Mouse (Mus musculus): Measurements from ENCODE around the gene Ece1.

Ece1 gene

DNA sequence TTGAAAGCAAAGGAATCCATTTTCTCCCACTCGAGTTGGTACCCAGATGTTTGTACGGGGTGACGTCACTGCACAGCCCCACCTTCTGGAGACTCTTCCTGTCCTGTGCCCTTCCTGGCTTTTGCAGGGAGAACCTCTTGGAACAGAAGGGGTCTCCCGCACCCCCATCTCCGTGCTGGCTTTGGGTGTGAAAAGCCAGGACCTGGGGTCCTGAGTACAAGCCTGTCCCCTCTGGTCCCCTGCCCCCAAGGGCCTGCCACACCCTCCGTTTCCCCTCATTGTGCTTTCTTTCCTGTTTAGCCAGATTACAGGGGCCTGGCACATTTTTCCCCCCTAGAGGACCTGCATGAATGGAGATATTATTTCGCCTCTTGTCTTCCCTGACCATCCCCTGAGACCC, 58.0 kb downstream of the Ece1 start:
- no peak for DNase-seq

DNA sequence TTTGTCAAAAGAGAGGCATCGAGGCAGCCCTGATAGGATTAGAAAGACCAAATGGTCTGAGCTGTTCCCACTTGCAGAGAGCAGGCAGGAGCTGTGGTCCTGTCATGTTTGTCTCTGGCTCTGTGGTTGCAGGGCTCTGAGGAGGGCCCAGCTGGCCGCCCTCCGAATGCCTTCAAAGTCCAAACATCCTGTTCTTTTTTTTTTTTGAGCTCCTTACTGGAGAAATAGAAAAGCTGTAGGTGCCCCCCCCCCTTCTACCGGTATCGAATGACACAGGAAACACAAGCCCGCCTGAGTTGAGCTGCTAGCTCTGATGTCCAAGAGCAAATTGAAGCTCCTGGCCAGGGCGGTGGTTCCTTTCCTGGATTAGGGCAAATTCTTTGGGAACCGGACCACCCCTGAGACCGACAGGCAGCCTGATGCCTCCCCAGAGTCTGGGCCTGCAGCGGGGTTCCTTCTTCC, 58.5 kb downstream of the Ece1 start:
- no peak for DNase-seq

DNA sequence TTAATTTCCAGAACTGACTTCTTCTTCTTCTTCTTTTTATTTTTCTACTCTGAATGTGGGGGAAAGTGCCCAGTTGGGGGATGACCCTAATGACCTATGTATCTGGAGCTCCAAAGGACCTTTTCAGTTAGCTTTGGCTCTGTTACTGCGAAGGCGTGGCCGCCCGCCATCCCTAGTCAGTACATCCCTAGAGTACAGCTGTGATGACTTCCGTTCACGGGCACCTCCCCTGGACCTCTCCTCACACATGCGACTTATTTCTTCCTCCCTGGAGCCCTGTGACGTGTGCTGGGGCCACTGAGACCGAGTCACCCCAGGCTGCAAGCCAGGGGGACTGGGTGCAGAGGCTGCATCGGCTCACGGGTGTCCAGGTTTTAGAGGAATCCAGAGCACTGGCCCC, 59.5 kb downstream of the Ece1 start:
- no peak for DNase-seq

DNA sequence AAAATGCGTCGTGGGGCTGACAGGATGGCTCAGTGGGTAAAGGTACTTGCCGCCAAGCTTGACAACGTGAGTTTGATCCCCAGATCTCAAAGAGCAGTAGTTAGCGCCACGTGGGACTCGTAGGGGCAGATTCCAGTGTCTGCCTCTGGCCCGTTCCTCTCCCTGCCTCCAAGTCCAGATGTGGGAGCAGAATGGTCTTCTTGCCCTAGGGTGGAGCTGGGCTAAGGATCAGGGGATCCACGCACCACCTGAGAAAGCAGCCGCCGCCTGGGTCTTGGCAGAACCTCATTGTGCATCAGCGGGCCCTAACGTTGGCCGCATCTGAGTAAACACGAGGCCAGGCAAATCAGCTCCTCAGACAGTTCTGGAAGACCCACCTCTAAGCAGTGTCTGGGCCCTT, 61.0 kb downstream of the Ece1 start:
- DNase-seq = no peak

DNA sequence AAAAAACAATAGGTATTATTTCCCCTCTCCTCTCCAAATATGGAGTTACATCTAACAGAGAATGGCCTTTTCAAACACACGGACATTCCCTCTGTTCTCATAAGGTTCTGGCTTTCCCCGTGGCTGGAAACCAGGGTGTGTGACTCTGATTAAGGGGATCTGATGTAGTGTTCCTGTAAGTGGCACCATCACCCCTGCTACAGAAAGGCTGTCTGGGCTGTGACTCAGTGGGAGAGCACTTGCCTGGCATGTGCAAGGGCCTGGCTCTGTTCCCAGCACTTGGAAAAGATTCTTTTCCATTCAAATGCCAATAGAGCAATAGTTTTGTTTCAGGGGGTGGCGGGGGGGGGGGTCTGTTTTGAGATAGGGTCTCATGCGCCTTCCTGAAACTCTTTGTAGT, 63.1 kb downstream of the Ece1 start:
- no peak for DNase-seq

DNA sequence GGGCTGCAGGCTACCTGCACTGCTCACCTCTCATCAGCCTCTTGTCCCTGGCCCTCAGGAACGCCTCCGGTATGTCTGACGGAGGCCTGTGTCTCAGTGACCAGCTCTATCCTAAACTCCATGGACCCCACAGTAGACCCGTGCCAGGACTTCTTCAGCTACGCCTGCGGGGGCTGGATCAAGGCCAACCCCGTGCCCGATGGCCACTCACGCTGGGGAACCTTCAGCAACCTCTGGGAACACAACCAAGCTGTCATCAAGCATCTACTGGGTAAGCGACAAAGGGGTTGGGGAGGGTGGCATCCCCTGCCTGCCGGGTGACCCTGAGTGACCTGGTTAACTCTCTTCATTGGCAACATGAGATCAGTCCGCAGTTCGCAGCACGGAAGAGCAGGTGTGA, 64.1 kb downstream of the Ece1 start:
- no peak for DNase-seq

DNA sequence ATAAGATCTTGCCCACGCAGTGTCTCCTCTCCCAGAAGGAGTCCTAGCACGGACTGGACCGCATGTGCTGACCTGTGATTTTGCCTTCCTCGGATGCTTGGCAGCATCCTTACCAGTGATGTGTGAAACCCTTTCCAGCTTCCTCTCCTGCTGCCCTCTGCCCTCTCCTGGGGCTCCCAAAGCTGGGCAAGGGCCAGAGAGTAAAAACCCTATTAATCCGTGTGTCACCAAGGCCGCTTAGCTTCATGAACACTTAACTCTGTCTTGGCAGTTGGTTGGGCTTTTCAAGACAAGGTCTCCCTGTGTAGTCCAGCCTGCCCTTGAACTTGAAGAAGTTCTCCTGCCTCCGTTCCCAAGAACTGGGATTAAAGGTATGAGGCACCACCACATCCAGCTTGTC, 65.1 kb downstream of the Ece1 start:
- no peak for DNase-seq

DNA sequence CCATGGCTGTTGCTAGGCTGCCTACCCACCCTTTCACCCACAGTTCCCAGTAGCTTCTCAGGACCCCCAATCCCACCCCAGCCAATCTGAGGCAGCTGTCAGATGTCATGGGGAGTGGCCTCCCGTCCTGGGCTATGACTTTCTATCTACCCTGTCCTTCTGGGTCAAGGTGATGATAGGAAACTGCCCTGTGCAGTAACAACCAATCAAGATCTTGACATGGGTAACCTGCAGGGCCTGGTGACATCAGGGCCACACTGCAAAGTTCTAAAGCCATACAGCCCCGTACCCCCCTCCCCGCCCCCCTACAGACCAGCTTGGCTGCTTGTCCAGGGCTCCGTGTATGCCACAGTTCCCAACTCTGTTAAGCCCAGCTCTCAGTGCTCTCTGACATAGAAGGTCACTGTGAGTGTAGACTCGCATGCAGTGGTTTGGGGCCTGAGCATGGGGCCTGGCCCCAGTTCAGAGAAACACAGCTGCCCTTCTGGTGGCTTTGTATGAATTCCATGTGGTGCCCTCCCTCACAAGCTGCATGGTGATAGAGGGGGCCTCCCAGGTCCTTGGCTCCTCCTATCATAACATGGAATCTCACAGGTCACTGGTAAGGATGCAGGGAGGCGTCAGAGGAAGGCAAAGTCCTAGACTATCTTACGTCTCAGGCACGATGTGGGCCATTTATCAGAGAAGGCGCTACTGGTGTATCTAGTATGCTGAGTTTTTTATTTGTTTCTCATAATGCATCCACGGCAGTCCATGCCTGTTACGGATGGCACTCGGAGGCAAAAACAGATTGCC, 65.9 kb downstream of the Ece1 start:
- no peak for DNase-seq

DNA sequence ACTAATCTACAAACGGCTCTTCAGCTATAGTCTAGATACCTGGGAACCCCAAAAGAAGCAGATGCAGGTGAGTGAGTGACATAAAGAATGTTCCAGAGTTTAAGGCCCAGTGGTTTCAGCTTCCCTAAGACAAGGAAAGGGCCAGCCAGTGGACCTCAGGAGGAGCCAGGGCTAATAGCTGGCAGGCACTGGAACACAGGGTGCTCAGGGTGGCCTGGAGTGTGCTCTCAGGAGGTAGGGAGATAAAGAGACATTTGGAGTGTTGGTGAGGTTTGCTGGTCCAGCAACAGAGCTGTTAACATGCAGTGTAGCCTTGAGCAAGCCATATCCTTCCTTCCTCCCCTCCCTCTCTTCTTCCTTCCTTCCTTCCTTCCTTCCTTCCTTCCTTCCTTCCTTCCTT, 66.8 kb downstream of the Ece1 start:
- DNase-seq = no peak

DNA sequence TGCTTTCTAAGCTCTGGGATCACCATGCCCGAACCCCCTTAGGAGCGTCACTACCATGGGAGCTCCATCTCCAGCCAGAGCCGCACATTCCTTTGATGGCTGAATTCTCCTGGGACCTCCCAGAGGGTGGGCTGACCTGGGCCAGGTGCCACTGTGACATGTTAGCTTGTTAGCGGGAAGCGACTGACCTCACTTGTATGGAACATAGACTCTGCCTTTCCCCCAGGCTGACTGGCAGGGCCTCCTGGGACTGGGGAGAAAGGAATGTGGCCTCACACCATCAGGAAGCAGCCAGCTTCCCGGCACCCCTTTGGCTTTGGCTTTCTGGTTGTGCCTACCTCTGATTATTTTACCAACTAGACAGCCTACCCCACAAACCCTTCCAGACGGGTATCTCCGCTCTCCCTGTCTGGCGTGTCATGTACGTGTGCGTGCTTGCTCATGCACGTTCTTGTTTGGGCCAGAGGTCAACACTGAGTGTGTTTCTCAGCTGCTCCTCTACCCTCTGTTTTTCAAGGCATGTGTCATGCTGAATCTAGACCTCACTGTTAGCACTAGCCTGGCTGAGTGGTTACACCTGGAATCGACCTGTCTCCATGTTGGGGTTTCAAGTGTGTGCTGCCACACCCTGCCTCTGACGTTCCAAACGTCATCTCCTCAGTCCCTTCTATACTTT, 67.4 kb downstream of the Ece1 start:
- DNase-seq = no peak

DNA sequence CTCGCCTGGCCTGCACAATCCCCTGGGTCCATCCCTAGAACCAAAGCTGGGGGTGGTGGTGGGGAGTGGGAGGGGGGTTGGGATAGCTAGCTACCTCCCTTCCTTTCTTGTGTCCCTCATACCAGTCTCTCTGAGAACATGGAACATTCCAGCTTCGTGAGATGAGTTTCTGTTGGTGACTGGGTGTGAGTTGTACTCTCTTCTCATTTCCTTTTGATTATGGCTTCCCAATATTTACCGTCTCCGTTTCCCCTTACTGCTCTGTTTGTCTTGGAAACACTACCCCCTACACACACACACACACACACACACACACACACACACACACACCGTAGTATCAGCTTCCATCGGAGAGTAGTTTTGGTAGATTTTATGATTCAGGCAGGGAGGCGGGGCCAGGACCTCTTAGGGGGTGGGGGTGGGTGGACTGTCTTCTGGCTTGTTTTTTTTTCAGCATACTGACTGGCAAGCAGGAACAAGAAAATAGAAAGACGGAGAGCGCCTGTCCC, 68.5 kb downstream of the Ece1 start:
- no peak for DNase-seq

DNA sequence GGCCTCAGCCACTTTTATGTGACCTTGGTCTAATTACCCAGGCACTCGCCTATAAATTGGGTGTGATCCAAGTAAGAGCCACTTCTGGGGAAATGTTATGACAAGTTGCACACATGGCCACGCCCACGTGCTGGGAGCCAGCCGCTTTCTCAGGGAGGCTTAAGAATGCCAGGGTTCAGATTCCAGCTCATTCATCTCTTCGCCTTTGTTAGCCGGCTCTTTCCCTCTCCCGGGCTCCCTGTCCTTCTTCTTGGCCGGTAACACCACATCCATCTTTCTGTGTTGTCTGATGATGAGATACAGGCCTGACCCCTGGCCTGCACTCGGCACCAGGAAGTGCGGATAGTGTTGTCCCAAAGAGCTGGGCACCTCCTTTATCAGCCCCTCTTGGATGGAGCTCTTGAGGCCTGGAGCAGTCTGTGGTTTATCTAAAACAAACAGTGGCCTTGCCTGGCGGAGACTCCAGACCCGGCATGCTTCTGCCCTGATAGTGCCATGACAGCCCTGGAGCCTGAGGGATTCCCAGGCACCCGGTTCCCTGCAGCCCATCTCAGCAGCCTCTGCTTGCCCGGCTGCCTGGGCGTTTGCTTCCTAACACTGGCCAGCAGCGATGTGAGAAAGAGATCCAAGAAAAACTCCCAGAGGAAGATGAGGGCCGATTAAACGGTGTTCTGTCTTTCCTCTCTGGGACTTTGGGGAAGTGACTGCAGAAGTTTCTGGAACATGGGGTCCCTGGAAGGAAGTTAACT, 69.1 kb downstream of the Ece1 start:
- DNase-seq = no peak

DNA sequence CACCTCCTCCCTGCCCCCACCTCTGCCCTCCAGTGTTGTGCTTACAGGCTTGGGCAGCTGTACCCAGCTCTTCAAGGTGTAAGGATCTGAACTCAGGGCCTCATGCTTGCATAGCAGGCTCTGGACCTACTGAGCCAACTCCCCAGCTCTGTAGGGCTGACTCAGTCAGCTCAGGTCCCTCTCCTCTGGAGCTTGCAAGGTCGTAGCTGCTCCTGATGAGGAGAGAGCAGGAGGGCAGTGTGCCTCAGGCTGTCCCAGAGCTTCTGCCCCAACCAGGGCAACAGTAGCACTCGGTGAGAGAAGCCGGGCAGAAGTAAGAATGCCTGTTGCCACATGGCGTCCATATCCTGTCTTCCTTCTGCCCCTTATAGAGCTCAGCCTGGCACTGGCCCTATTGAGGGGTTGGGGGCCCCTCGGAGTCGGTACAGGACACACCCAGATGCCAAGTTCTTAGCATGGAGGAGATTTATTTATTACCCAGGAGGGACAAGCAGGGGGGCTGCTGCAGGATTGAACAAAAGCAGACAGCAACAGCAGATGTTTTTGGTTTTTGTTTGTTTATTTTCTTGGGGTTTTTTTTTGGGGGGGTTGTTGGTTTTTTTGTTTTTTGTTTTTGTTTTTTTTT, 70.6 kb downstream of the Ece1 start:
- no peak for DNase-seq

DNA sequence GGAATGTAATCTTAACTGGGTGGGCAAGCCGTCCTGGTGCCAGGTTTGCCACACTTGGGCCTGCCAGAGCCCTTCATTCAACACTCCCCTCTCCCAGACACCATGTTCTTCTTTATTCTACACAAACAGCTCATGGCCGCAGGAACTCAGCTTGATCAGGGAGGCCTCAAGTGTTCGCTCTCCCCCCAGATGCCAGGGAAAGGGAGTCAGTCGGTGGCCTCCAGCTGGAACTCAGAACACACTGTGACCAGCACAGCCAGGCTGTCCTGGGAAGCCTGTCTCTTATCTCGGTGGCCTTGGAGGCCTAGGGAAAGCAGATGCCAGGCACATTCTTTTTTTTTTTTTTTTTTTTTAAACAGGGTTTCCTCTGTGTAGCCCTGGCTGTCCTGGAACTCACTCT, 71.3 kb downstream of the Ece1 start:
- no peak for DNase-seq

DNA sequence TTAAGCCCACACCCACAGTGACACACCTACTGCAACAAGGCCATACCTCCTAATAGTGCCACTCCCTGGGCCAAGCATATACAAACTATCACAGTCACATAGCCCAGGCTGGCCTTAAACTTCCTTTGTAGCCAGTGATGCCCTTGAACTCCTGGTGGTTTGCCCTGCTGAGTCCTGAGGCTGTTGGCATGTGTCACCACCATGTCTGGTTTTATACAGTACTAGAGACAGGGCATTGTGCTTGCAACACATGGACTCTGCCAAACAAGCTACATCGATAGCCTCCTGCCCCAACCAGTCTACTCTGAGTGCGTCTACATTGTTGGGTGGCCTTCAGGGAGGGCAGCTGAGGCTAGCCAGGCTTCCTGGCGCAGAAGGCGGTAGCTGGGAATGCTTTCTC, 74.1 kb downstream of the Ece1 start:
- no peak for DNase-seq

DNA sequence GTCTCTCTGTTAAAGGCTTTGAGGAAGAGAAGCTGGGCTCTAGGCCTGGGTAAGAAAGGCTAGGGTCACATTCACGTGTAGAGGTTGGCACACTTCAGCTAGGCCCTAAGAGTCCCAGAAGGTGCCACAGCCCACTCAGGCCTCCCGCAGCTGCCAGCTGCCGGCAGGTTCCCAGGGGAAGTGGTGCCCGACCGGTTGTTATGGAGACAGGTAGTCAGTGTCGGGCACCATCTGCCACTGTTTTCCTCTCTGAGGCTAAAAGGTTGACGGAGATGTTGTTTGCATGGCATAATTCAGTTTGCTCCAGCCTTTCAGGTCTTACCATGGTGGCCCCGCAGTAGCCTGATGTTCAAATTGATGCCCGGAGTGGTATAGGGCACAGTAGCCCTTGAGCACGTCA, 78.0 kb downstream of the Ece1 start:
- DNase-seq = peak; percentile 31

DNA sequence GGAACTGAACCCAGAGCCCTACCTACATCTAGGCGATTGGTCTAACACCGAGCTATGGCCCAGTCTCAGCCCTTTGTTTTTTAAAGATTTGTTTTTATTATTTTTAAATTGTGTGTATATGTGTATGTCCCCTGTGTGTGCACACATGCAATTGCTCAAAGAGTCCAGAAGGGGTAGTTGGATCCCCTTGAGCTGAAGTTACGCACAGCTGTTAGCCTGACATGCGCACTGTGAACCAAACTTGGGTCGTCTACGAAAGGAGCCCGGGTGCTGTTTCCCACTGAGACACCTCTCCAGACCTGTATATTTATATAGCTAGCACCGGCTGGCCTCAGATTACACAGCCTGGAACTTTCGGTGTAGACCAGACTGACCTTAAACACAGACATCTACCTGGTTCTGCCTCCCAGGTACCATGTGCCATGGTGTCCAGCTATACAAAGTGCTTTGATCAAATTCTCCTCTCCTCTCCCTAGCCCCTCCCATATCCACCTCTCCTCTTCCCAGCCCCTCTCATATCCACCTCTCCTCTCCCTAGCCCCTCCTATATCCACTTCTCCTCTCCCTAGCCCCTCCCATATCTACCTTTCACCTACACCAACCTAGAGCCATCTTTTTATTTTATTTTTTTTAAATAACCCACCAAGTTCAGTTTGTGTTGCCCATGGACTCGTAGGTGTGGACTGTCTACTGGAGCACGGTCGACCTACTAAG, 79.3 kb downstream of the Ece1 start:
- no peak for DNase-seq

DNA sequence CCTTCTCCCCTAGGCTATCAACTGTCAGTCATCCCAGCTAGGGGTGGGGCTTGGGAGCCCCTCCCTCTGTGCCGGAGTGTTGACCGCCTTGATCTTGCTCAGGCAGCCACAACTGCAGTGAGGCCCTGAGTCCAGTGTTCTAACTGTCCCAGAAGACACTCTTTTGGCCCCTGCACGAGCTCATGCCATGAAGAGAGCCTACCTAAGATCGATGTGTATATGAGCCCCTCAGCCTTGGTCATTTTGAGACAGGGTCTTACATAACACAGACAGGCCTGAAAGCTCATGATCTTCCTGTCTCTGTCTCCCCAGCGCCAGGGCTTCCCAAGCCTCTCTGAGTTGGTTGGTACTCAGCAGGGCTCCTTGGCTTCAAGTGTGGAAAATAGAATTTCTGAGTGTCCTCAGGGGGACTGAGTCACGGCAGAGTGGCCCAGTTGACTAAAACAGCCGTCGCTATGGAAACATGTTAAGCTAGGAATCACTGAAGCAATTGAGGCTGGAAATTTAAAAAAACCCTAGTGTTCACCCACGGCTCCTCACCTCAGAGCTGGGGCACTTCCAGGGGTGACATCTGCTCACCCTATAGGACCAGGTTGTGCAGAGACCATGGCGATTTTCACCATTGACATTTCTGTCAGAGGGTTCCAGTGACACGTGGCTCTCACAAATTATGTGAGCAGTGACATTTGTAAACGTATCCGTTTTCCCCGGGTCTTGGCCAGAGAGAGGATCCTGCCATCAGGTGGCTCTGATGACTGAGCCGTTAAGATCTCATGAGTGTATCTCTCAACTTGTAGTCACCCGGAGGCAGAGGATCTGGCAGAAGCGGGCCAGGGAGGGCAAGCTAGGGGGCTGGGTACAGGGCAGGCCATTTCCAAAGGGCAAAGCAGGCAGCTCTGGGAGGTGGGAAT, 80.1 kb downstream of the Ece1 start:
- no peak for DNase-seq

DNA sequence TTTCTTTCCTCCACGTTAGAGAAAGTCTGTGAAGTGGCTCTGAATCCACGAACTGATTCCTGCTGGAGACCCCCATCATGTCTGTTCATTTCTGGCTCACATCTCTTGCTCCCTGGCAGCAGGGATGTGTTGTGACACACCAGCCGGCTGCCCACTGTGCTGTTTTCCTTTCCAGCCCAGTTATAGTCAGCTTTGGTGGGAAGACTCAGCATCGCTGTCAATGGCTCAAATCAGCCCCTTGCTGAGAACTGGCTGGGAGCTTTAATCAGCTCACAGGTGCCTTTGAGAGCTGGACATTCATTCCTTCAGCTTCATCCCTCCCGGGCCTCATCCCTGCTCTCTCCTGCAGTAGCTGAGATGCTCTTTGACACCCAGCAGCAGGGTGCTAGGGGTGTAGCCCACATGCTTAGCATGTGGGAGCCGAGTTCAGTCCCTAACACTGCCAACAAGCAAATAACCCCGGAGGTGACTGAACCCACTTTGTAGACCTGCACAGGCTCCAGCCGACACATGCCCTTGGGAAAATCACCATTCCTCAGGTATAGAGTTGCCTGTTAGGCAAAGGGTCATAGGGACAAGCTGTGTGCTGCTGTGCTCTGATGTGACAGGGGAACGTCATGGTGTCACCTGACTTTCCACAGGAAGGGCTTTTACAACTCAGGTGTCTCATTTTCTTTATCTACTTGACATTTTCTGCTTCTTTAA, 80.9 kb downstream of the Ece1 start:
- DNase-seq = no peak

DNA sequence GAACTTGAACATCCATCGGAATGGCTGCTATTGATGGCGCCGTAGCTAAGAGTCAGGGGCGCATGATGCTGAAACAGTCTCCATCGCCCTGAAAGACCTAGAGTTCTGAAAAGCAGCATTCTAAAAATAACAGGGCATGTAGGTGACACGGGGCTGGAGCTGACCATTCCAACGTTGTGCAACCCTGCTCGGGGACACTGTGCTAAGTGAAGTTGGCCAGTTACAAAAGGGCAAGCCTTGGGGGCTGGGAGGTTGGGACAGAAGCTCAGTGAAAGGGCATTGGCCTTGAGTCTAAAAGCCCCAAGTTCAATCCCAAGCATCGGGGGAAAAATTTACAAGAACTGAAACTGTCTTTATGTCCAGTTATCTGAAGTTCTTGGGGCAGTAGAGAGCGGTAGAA, 81.5 kb downstream of the Ece1 start:
- DNase-seq = no peak

DNA sequence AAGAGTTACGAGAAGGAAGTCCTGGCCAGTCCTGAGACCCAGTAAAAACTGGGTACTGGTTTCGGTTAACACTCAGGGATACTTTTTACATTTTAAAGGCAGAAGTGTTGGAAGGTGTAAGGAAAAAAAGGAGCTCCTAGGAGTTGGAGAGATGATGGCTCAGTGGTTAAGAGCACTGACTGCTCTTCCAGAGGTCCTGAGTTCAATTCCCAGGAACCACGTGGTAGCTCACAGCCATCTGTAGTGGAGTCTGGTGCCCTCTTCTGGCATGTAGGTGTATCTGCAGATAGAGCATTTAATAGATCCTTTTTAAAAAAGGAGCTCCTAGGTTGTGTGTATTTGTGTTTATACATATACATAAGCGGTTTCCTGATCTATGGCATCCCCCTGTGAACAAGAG, 83.3 kb downstream of the Ece1 start:
- no peak for DNase-seq
